In the genomic region with DNA sequence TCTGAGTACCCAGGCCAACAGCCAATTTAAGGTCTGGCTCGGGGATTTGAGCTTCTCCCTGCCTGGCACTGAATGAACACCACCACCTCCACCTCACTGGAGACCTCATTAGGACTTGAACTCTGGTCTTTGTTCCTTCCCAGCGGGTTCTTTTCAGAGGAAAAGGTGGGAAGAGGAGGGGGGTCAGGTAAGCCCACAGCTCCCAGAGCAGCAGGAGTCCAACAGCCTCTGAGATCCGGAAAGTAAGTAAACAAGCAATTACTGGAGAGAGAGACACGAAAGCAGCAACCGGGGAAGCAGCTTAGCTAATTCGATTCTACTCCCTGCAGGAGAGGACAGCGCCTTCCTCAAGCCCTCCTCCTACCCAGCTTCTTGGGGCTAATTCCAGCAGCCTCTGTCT, we compare ENCODE assay signal across 9 mouse cellular contexts. TPM values are rescaled to one million over a fixed set of nuclear protein-coding genes. Genes with fewer than 3 reads are reported as not detected.
DNase-seq lines count a peak whose midpoint lies in the region; ATAC-seq lines count a peak whose summit lies in the region.
"Had no signal": no experiment of that assay in that cellular context is flagged by ENCODE, and none has a peak within 500 bp of the region (broad histone marks: within the 10 kb centered on the region; RNA-seq: fewer than 3 reads in every experiment).

No protein-coding gene starts in this region.

- H3K4me1 ChIP-seq in heart, embryonic 16.5 days (ENCODE audit: control insufficient read depth, insufficient read depth, low read length), result peaks cover 57% of the 10 kb centered on the region
- H3K4me1 ChIP-seq in embryonic facial prominence, embryonic 11.5 days (ENCODE audit: control insufficient read depth, insufficient read depth, low read length), result no peaks in the 10 kb centered on the region; the same call in none of the 2 replicates
- H3K4me1 ChIP-seq in intestine, embryonic 16.5 days (ENCODE audit: control insufficient read depth, insufficient read depth, low read length), result peaks cover 52% of the 10 kb centered on the region
- H3K4me1 ChIP-seq in neural tube, embryonic 12.5 days, result peaks cover 53% of the 10 kb centered on the region

- H3K4me2 ChIP-seq in heart, embryonic 16.5 days (ENCODE audit: low read depth, low read length), result no peak overlapping the region
- H3K4me2 ChIP-seq in embryonic facial prominence, embryonic 11.5 days (ENCODE audit: low read depth, low read length), result no peak overlapping the region
- H3K4me2 ChIP-seq in intestine, embryonic 16.5 days (ENCODE audit: low read depth, low read length), result no peak overlapping the region
- H3K4me2 ChIP-seq in neural tube, embryonic 12.5 days (replicated peaks), result peak overlapping the region; percentile 24; the same call in 1 of the 2 replicates

- H3K9ac ChIP-seq in heart, embryonic 16.5 days (ENCODE audit: low read length), result peak overlapping the region; percentile 30; the same call in 1 of the 2 replicates
- peak overlapping the region; percentile 2; the same call in 1 of the 2 replicates for H3K9ac ChIP-seq in embryonic facial prominence, embryonic 11.5 days (replicated peaks; ENCODE audit: low read length)
- no peak overlapping the region for H3K9ac ChIP-seq in intestine, embryonic 16.5 days (ENCODE audit: low read depth, low read length)
- no peak overlapping the region for H3K9ac ChIP-seq in neural tube, embryonic 12.5 days

- no peaks in the 10 kb centered on the region for H3K9me3 ChIP-seq in heart, embryonic 16.5 days (replicated peaks; ENCODE audit: control insufficient read depth, low read length)
- no peaks in the 10 kb centered on the region for H3K9me3 ChIP-seq in embryonic facial prominence, embryonic 11.5 days (replicated peaks; ENCODE audit: control insufficient read depth, low read length)
- H3K9me3 ChIP-seq in intestine, embryonic 16.5 days (ENCODE audit: control insufficient read depth, low read length), result no peaks in the 10 kb centered on the region
- H3K9me3 ChIP-seq in neural tube, embryonic 12.5 days, result no peaks in the 10 kb centered on the region

- no peaks in the 10 kb centered on the region for H3K27me3 ChIP-seq in heart, embryonic 16.5 days (ENCODE audit: control insufficient read depth, insufficient read depth, low read length)
- H3K27me3 ChIP-seq in embryonic facial prominence, embryonic 11.5 days (ENCODE audit: control insufficient read depth, insufficient read depth, low read length), result no peaks in the 10 kb centered on the region
- H3K27me3 ChIP-seq in intestine, embryonic 16.5 days (replicated peaks; ENCODE audit: control insufficient read depth, insufficient read depth, low read length), result no peaks in the 10 kb centered on the region
- H3K27me3 ChIP-seq in neural tube, embryonic 12.5 days (replicated peaks), result no peaks in the 10 kb centered on the region

- ATAC-seq in heart, embryonic 16.5 days (replicated peaks; ENCODE audit: extremely low read depth, insufficient read depth, low FRiP score), result no peak
- ATAC-seq in embryonic facial prominence, embryonic 11.5 days (replicated peaks; ENCODE audit: insufficient number of reproducible peaks, low FRiP score, low TSS enrichment, low read depth), result no peak
- ATAC-seq in intestine, embryonic 16.5 days, result no peak
- ATAC-seq in neural tube, embryonic 12.5 days (ENCODE audit: low FRiP score, low read depth), result no peak
- ATAC-seq in CD4-positive, CD25-positive, alpha-beta regulatory T cell, adult 4 months, result no peak

- H3K4me3 ChIP-seq in heart, embryonic 16.5 days (ENCODE audit: low read length), result no peak overlapping the region
- H3K4me3 ChIP-seq in embryonic facial prominence, embryonic 11.5 days (ENCODE audit: low read depth, low read length), result no peak overlapping the region
- no peak overlapping the region for H3K4me3 ChIP-seq in intestine, embryonic 16.5 days (ENCODE audit: low read length)
- H3K4me3 ChIP-seq in neural tube, embryonic 12.5 days, result no peak overlapping the region

- peak overlapping the region; percentile 47; the same call in 1 of the 2 replicates for H3K27ac ChIP-seq in heart, embryonic 16.5 days (ENCODE audit: low read length)
- H3K27ac ChIP-seq in embryonic facial prominence, embryonic 11.5 days (replicated peaks; ENCODE audit: low read depth, low read length), result no peak overlapping the region
- H3K27ac ChIP-seq in intestine, embryonic 16.5 days (ENCODE audit: low read length), result peak overlapping the region; percentile 52
- H3K27ac ChIP-seq in neural tube, embryonic 12.5 days, result no peak overlapping the region

- WGBS in heart, embryonic 16.5 days, result 41% methylated on average over 7 of the region's 7 CpGs
- 7% methylated on average over 7 of the region's 7 CpGs for WGBS in embryonic facial prominence, embryonic 11.5 days
- 28% methylated on average over 7 of the region's 7 CpGs for WGBS in intestine, embryonic 16.5 days
- WGBS in neural tube, embryonic 12.5 days, result 8% methylated on average over 7 of the region's 7 CpGs

- DNase-seq in heart, adult 8-10 months (ENCODE audit: low spot score), result no peak
- DNase-seq in embryonic facial prominence, embryonic 11.5 days (ENCODE audit: low spot score), result peak; percentile 39
- DNase-seq in yolk sac, embryonic 10.5 days (ENCODE audit: low spot score), result no peak
- DNase-seq in embryo, embryonic 10 days (ENCODE audit: low spot score), result no peak
- DNase-seq: left cerebral cortex, postnatal 4 days had no signal

- no peaks in the 10 kb centered on the region for H3K36me3 ChIP-seq in heart, embryonic 16.5 days (ENCODE audit: control insufficient read depth, insufficient read depth)
- H3K36me3 ChIP-seq in embryonic facial prominence, embryonic 11.5 days (replicated peaks; ENCODE audit: control insufficient read depth, insufficient read depth, low read depth, low read length), result no peaks in the 10 kb centered on the region
- no peaks in the 10 kb centered on the region for H3K36me3 ChIP-seq in intestine, embryonic 16.5 days (ENCODE audit: control insufficient read depth, insufficient read depth, low read length)
- H3K36me3 ChIP-seq in neural tube, embryonic 12.5 days, result no peaks in the 10 kb centered on the region

RNA-seq across cellular contexts. Expression of gene Ier5, which starts 13.0 kb away (rescaled TPM):
- polyA plus RNA-seq in heart, embryonic 16.5 days (2015; fragmentation: Nextera tagmentation; extraction: Ambion mirVana), result 3.6 and 3.9 TPM in 2 replicates
- total RNA-seq in heart, adult 8-10 months (2022), result 10 to 100 TPM; 10.3 to 22.4 (median 13.3) TPM
- 16.4 and 19.0 TPM in 2 replicates for polyA plus RNA-seq in embryonic facial prominence, embryonic 11.5 days (2014; fragmentation: Nextera tagmentation; extraction: Ambion mirVana)
- polyA plus RNA-seq in intestine, embryonic 16.5 days (2015; fragmentation: Nextera tagmentation; extraction: Ambion mirVana), result 2.0 and 2.6 TPM in 2 replicates
- polyA plus RNA-seq in neural tube, embryonic 12.5 days (2016; fragmentation: Nextera tagmentation; extraction: Ambion mirVana), result 18.9 and 23.2 TPM in 2 replicates
- polyA plus RNA-seq in CD4-positive, CD25-positive, alpha-beta regulatory T cell, adult 4 months (2017; shearing (Covaris generic)), result 10 to 100 TPM in 1 of 2 experiments, 1 to 10 TPM in 1; 4.9 to 12.6 TPM

Comparison
In these comparisons a context has a peak if more than half of its experiments do, and no peak if none do; other contexts are left out.
1. H3K27ac ChIP-seq: peak in heart, embryonic 16.5 days (single experiment) and intestine, embryonic 16.5 days (single experiment); none in embryonic facial prominence, embryonic 11.5 days (single experiment) and neural tube, embryonic 12.5 days (single experiment).
2. H3K9ac ChIP-seq: peak in heart, embryonic 16.5 days (single experiment) and embryonic facial prominence, embryonic 11.5 days (single experiment); none in intestine, embryonic 16.5 days (single experiment) and neural tube, embryonic 12.5 days (single experiment).